Mouse (Mus musculus): ENCODE measurements at regions not wholly inside any gene's neighbourhood (a gene's known extent, or its start where the extent isn't known, plus 50 kb on each side); places are given as distances from the start of the nearest gene placed in this dataset.

DNA sequence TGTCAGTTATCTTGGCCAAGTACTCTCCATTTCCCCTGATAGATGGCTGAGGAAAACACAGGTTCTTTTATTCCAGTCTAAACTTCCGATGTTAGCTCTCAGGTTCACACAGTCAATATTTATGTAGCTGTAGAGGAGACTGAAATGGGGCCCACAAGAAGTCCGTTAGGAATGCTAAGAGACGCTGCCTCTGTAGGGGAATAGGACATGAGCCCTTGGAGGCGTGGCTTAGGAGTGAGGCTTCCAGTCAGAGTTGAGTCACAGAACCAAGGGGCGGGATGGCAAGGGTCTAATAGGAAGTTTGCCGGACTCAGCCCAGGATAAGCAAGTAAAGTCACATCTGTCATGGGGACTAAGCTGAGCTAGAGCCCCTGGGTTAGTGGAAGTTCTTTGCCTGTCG lies 150.5 kb downstream of the Bcl11b start:
- no peak for DNase-seq

DNA sequence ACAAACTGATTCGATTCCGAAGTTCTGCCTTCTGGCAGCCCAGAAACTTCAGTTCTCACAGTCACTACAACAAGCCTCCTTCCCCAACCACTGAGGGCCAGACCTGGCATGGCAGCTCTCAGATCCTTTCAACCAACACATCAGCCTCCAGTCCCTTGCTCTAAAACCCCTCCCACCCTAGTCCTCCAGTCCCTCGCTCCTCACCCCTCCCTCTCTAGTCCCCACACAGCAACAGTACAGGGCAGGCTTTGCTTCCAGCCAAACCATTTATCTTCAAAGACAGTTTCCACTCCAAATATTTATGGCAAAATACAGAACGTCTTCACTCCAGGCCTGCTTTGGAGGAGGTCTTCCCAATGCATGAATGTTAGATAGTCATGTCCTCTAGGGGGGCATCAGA lies 147.9 kb downstream of the Bcl11b start:
- DNase-seq, result no peak

DNA sequence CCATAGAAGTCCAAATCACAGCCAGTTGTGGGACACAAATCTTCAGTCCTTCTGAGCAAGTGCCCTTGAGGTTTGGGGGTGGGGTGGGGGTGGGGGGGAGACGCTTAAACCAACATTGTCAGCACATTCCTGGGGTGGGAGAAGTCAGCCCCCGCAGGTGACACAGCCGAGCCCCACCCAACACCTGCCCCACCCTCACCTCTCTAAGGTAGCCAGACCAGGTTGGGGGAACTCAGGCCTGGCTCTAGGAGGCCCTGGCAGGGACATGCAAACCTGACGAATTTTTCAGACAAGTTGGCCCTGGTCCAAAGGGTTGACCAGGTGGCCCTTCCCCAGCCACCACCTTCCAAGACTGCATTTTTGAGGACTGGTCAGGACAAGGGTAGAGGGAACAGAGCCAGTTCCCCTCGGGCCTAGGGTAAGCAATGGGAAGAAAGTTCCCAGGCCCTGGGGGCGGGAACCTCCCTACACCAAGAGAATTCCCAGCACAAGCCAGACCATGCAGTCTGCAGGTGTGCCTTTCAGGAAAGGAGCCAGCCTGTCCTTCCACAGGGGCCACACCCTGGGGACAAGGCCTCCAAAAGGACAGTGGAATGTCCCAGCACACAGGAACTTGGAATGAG lies 146.9 kb downstream of the Bcl11b start:
- no peak for DNase-seq

DNA sequence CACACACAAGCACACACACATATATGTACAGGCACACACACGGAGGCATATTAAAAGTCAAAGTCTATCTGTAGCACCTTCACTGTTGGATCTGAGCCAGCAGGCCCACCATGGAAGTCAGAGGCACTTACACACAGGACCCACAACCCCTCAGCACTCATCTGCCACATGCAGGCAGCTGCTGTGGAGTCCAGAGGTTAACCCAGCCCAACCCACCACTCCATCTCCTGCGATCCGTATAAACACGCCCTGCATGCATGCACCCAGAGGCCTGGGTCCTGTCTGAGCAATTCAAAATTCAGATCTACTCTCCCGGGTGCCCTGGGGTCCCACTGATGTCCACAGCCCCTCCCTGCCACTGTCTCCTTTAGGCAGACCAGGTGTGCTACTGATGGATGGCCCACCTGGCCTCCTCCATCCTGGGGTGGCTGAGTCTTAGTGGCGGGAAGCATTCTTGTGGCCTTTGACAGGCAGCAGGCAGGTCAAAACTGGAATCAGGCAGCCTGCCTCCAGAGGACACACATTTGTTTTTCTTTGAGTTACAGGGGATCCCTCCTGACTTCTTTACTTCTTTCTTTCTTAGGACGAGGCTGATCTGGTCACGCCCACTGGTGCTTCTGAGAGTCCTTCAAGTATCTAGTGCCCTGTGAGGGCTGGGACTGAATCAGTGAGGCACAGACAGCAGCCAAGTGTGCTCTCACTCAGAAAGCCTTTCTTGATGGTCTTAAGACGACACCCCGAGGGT lies 144.7 kb downstream of the Bcl11b start:
- no peak for DNase-seq

DNA sequence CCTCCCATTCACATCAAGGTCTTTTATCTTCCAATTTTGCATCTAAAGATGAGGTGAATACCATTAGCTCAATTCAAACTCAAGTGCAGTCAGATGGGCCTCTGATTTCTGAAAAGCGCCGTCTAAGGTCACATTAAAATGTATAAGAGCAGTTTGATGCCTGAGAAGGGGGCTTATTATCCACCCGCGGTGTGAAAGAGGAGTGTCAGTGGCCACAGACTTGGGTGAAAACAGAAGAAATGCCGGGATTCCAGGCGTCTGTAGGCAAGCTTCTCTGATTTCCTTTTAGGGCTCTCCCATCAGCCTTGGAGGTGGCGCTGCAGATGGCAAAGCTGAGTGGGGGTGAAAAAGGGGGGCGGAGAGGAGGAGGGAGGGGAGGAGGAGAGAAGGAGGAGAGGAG lies 143.7 kb downstream of the Bcl11b start:
- DNase-seq, result no peak

DNA sequence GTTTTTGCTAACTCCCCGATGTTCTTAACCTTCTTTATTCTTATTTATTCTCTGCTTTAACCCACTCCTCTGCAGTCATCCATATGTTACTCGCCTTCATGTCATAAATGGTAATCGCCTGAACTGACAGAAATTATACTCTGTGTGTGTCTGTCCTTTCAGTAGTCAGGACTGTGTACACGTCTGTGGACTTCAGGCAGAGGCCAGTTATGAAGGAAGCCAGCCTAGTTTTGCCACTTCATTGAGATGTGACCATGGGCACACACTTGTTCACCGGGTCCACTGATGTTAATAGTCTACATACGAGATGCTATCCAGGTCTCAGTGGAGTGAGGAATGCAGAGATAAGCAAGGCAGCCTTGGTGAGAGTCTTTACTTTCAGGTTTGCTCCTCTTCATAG lies 143.0 kb downstream of the Bcl11b start:
- DNase-seq, result no peak
